Mouse (Mus musculus) testis, adult 2 months (tissue): ENCODE data around the gene Fhad1.

Experiments
- CTCF ChIP-seq: fragments of 200-500 bp; IDR thresholded peaks from 2 replicates; pipeline ENCODE4 v1.5.1; 2012; ENCODE audit warnings: low read depth, mild to moderate bottlenecking, inconsistent platforms, low read length, moderate library complexity; ENCODE audit not compliant: control insufficient read depth, insufficient read depth, insufficient replicate concordance
- POLR2A ChIP-seq: fragments of 200-500 bp; IDR thresholded peaks from 2 replicates; pipeline ENCODE4 v1.6.1; 2012; ENCODE audit warnings: low read depth, mild to moderate bottlenecking, inconsistent platforms, low read length, moderate library complexity; ENCODE audit not compliant: control insufficient read depth

GRCm38 (mm10) chr4:141897225-141897624 lies 117.7 kb downstream of the Fhad1 start:
- TF ChIP-seq CTCF: no peak
- TF ChIP-seq POLR2A: no peak
